Mouse (Mus musculus) embryo, embryonic 10.5 days (tissue): Measurements from ENCODE around the gene Cald1.

ENCODE experiments used
- DNase-seq: peaks from one replicate; pipeline ENCODE4 v3.0.0-alpha.2; 2015; ENCODE audit warnings: low spot score

The Cald1 gene

GRCm38 (mm10) chr6:34760023-34760422, 161.7 kb downstream of the Cald1 start:
- DNase-seq: peak; percentile 81

GRCm38 (mm10) chr6:34765721-34766120, 167.4 kb downstream of the Cald1 start:
- DNase-seq: no peak

DNA sequence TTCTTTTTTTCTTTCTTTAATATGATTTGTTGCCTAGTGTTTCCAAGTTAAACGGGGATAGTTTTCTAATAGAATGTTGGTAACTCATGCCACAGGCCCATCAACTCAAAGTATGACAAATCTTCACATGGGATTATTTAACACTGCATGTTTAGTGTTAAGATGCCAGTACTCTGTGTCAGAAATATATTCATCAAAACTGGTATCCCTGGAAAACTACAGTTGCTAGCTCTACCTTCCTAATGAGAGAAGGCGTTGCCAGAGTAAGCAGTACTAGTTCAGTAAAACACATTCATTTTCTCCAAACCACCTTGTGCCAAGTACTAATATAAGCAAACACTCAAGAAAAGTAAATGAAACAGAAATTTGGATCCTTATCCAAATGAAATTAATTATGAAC, 171.7 kb downstream of the Cald1 start:
- no peak for DNase-seq

DNA sequence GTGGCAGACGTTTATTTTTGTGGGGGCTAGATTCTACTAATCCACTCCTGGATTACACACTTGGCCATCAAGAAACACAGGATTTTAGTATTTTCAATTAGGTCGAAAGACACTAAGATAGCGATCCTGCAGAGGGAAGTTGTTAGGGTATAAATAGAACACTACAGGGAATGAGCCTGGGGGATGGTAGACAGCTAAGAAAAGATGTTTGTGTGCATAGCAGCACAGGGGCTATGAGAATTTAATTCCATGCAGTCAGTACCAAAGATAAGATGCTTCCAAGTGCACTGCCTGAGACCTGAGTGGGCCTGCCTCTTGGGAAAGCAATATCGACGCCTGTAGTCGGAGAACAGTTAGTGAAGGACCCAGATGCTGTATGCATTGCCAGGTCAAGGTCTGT, 172.2 kb downstream of the Cald1 start:
- no peak for DNase-seq

GRCm38 (mm10) chr6:34776396-34776795, 178.1 kb downstream of the Cald1 start:
- DNase-seq: no peak

DNA sequence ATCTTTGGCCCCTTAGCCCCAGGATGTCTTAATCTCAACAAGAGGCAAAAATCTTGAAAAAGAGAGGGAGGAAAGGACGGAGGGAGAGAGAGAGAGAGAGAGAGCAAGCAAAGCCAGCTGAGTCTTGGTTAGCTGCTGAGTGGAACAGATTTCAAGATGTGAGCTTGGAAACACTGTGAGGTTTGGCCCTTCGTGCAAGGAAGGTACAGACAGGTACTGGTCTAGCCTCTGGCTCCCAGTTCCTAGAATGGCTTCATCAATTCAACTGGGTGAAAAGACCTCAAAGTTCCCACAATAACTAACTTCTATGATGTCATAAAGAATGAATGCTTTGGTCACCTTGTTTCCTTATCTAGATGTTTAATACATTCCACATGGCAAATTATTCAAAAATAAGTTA, 178.8 kb downstream of the Cald1 start:
- DNase-seq: no peak

- DNase-seq: peak; percentile 17
Measured at GRCm38 (mm10) chr6:34777981-34778668, 179.8 kb downstream of the Cald1 start.

- peak; percentile 98 for DNase-seq
Measured at GRCm38 (mm10) chr6:34780231-34780942, 182.1 kb downstream of the Cald1 start, which contains the start of gene Agbl3. Gene Agbl3, plus strand, starts transcription at chr6:34780432.

- DNase-seq: no peak
Measured at GRCm38 (mm10) chr6:34780943-34781289, 182.6 kb downstream of the Cald1 start.

GRCm38 (mm10) chr6:34782493-34782892, 184.2 kb downstream of the Cald1 start:
- DNase-seq: no peak

DNA sequence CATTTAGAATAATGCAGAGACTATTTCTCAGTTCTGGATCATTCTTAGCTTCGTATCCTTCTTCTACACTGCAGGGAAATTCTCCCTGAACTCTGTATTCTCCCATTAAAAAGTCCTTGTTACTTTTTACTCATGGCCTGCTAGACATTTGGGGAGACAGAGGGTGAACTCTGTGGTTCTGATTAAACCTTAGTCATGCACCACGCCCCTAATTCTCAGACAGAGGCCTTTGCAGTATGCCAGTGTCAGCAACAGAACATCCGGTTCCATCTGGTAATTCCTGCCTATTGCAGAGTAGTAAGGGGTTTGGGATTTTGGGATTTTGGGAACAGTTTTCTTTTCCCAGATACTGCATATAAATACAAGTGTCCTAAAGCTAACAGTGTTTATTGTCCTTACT, 198.6 kb downstream of the Cald1 start:
- no peak for DNase-seq

- DNase-seq: no peak
Measured at GRCm38 (mm10) chr6:34797887-34798286, 199.6 kb downstream of the Cald1 start.

GRCm38 (mm10) chr6:34805582-34805981, 207.3 kb downstream of the Cald1 start:
- no peak for DNase-seq

DNA sequence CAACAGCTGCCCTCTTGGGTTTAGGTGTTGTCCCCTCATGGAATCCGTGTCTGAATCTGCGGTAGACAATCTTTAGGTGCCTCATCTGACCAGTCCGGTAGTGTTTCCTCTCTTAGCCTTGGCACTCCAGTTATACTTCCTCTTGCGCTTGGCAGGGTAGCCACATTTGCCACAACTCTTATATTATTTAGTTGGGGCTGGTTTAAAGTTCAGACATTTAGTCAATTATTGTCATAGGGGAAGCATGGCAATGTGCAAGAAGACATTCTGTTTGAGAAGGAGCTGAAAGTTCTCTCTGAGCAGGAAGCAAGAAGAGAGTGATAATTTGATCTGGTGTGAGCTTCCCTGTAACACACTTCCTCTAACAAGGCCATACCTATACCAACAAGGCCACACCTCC, 212.4 kb downstream of the Cald1 start:
- DNase-seq: no peak

DNA sequence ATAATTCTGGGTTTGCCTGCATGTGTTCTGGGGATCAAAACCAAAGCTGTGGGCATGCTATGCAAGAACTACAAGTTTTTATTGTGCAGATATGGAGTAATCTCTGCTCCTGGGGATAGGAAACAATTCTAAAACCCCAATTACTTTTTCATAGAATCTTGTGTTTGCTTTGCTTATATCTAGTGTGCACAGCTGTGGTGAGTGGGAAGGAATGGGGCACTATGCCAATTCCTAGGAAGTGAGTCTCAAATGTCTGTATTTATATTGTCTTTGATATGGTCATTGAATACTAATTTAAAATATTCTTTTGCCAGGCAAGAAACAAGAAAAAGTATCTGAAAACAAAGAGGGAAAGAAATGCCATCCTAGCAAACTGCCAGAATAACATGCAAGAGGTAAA, 226.1 kb downstream of the Cald1 start:
- DNase-seq: no peak
